Mouse (Mus musculus): ENCODE measurements around the gene Dnase1l3. TPM values are rescaled to one million over a fixed set of nuclear protein-coding genes. Genes with fewer than 3 reads are reported as not detected.

The Dnase1l3 gene
- polyA plus RNA-seq (2016; fragmentation: Nextera tagmentation; extraction: Ambion mirVana), result not detected in 2 replicates

DNA sequence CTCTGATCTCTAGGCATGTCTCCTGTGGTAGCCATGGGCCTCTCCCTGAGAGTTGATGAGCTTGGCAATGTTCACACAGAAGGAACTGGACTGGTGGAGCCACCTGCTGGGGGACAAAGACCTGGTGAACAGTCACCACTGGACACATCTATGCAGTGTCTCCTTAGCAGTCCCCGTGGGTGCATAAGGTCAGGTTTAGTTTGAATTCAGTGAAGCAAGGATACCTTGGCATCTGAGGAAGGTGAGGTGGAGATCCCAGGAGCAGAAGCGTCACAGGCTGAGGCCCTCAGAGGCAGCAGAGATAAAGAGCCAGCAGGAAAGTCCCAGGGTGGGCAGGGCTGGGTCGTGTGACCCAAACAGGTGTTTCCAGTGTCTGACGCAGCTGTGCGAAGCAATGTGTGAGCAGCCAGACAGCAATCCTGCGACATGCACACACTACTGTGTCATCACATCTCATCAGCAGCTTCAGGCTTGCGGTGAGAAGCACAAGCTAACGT, at the start of gene Dnase1l3:
Gene Dnase1l3, minus strand, starts transcription at position 303 of the 497 bp plus-strand sequence.
- Histone ChIP-seq H3K4me1 (0 out of 2 replicates have a peak, but pooled peaks cover 2% of the 10 kb centered on the region), H3K27me3 (peaks cover 11% of the 10 kb centered on the region), H3K9me3 (no peaks in the 10 kb centered on the region), H3K4me3 (replicated peaks) (no peak within 1 kb of the TSS), H3K27ac (no peak within 1 kb of the TSS), H3K36me3 (replicated peaks) (no peaks in the 10 kb centered on the region), H3K4me2 (no peak within 1 kb of the TSS), H3K9ac (no peak within 1 kb of the TSS)
- WGBS, result 76% methylated on average over 8 of the region's 8 CpGs
- ATAC-seq (ENCODE audit: low FRiP score), result no peak

DNA sequence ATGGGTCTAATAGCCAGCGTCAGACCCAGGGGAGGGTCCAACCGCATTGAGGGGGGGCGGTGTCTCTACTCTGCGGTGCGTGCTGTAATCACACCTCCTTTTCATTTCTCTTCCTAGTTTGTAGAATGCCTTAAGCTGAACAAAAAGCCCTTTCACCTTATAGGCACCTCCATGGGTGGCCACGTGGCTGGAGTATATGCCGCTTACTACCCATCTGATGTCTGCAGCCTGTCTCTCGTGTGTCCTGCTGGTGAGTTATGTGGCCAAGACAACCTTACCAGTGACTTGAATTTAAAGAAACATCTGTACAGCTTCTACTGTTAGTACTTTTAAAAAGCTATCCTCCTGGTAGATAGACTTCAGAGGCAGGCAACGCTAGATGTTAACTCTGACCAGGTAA, 48.2 kb upstream of the Dnase1l3 start:
- Histone ChIP-seq H3K9ac (no peak overlapping the region), H3K27me3 (no peaks in the 10 kb centered on the region), H3K4me2 (no peak overlapping the region), H3K27ac (no peak overlapping the region), H3K36me3 (replicated peaks) (peaks cover 20% of the 10 kb centered on the region), H3K4me3 (replicated peaks) (no peak overlapping the region), H3K4me1 (no peaks in the 10 kb centered on the region), H3K9me3 (no peaks in the 10 kb centered on the region)
- no peak for ATAC-seq (ENCODE audit: low FRiP score)
- WGBS, result 92% methylated on average over 9 of the region's 9 CpGs

DNA sequence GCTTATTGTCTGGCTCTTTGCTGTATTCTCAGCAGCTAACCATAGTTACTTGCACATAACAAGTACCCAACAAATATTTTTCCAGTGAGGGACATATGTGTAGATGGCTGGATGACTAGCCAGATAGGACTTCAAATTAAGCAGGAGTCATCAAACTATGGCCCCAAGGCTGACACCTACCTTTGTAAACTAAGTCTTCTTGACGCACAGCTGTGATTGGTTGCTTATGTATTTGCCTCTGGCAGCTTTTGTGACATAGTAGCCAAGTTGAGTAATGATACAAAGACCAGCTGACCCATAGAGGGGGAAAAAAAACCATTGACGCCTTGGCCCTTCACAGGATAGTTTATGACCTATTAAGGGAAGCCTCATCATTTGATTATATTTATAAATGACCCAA, 47.7 kb upstream of the Dnase1l3 start:
- Histone ChIP-seq H3K9me3 (no peaks in the 10 kb centered on the region), H3K4me2 (no peak overlapping the region), H3K27me3 (no peaks in the 10 kb centered on the region), H3K27ac (no peak overlapping the region), H3K4me1 (no peaks in the 10 kb centered on the region), H3K9ac (no peak overlapping the region), H3K4me3 (replicated peaks) (no peak overlapping the region), H3K36me3 (replicated peaks) (peaks cover 15% of the 10 kb centered on the region)
- ATAC-seq (ENCODE audit: low FRiP score), result no peak
- 90% methylated on average over 2 of the region's 2 CpGs for WGBS

DNA sequence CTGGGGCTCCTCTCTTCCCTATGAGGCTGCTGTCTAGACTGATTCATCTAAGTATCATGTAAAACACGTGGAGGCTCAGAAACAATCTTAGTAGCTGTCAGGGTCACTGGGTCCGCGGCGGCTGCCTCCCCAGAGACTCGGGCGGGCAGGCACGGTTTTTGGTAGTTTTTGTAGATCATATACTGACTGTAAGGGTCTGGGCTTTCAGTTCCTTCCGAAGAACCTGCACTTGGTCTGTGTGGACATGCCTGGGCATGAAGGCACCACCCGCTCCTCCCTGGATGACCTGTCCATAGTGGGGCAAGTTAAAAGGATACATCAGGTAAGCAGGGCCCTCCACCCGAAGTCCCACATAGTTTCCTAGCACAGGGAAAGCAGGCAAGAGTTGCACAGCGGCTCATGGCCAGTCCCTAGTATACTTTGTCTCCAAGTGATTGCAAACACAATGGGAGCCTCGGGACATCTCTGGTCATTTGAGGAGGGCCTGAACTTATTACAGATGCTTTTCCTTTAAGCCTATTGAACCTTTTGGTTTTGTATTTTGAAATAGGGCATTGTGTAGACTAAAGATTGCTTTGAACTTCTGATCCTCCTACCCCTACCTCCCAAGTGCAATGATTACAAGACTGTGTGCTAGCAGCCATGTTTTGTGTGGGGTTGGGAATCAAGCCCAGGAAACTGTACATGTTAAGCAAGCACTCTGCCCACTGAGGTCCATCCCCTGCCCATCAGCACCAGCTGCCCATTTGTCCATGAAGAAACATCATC, 46.7 kb upstream of the Dnase1l3 start:
- Histone ChIP-seq H3K9me3 (no peaks in the 10 kb centered on the region), H3K4me1 (no peaks in the 10 kb centered on the region), H3K27me3 (no peaks in the 10 kb centered on the region), H3K4me3 (replicated peaks) (no peak overlapping the region), H3K9ac (no peak overlapping the region), H3K4me2 (no peak overlapping the region), H3K27ac (no peak overlapping the region), H3K36me3 (replicated peaks) (peaks cover 15% of the 10 kb centered on the region)
- WGBS, result 88% methylated on average over 12 of the region's 12 CpGs
- no peak for ATAC-seq (ENCODE audit: low FRiP score)

DNA sequence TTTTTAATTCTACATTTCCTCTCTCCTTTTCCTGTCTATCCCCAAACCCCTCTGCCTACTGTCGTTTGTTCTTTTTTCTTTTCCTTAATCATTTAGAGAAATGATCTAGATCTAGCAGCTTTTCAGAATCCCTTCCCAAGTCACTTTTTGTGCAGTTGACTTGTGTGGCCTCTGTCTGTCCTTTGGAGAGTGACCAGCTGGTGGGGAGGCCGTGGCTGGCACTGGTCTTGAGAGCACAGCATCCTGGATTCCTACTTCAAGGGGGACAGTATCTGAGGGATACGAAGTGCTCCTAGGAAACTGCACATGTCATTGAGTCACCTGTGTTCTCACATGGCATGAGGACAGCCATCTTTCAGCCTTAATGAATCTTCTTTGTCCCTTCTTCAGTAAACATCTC, 45.8 kb upstream of the Dnase1l3 start:
- ATAC-seq (ENCODE audit: low FRiP score), result no peak
- Histone ChIP-seq H3K9me3 (no peaks in the 10 kb centered on the region), H3K9ac (no peak overlapping the region), H3K4me2 (no peak overlapping the region), H3K27ac (no peak overlapping the region), H3K27me3 (no peaks in the 10 kb centered on the region), H3K4me1 (no peaks in the 10 kb centered on the region), H3K36me3 (replicated peaks) (peaks cover 10% of the 10 kb centered on the region; the same call in 1 of the 2 replicates), H3K4me3 (replicated peaks) (no peak overlapping the region)
- 81% methylated on average over 3 of the region's 3 CpGs for WGBS

DNA sequence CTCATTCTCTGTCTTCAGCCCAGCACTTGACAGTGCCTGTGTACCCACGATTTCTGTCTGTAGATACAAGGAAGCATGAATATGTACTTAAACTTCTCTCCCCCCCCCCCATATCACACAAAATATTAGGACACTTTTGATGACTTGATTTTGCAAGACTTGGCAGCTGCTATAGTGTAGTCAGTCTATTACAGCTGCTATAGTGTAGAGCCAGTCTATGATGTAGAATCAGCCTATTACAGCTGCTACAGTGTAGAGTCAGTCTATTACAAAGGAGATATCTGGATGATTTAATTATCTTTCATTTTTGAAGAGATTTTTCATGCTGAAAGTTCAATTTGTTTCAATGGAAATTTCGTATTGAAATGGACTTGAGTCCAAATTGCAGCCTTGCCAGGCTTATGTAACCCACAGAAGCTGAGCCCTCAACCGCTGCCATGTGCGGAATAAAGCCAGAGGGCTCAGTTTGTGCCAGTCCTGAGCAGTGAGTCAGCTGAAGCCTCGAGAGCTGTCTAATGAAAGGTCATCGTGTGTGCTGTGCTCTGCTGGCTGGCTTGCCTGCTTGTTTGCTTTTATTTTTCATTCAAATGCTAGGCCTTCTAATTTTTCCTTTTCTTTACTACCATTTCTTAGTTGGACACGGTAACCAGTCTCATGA, 44.5 kb upstream of the Dnase1l3 start:
- Histone ChIP-seq H3K36me3 (replicated peaks) (peaks cover 8% of the 10 kb centered on the region; the same call in 1 of the 2 replicates), H3K4me1 (no peaks in the 10 kb centered on the region), H3K9me3 (no peaks in the 10 kb centered on the region), H3K4me2 (no peak overlapping the region), H3K9ac (no peak overlapping the region), H3K27ac (no peak overlapping the region), H3K4me3 (replicated peaks) (no peak overlapping the region), H3K27me3 (no peaks in the 10 kb centered on the region)
- ATAC-seq (ENCODE audit: low FRiP score), result no peak
- 86% methylated on average over 7 of the region's 7 CpGs for WGBS

DNA sequence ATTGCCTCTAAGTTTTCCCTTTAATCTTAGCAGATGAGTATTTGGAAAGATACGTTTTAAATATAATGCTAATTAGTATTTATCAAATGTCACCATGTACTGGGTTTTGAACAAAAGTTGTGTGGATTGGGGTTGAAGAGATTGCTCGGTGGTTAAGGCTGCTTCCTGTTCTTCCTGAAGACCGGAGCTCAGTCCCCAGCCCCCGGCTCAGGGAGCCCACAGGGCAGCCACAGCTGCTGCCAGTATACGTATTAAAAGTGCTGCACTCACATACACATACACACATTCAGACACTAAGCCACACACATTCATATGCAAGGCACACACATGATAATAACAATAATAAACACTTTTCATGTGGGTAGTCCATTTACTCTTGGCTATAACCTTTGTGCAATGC, 43.8 kb upstream of the Dnase1l3 start:
- WGBS, result 88% methylated on average over 5 of the region's 5 CpGs
- ATAC-seq (ENCODE audit: low FRiP score), result no peak
- peaks cover 5% of the 10 kb centered on the region; the same call in 1 of the 2 replicates for H3K36me3 ChIP-seq (replicated peaks)
- H3K9ac ChIP-seq, result no peak overlapping the region
- H3K4me2 ChIP-seq, result no peak overlapping the region
- no peaks in the 10 kb centered on the region for H3K4me1 ChIP-seq
- H3K27me3 ChIP-seq, result no peaks in the 10 kb centered on the region
- no peaks in the 10 kb centered on the region for H3K9me3 ChIP-seq
- no peak overlapping the region for H3K27ac ChIP-seq
- H3K4me3 ChIP-seq (replicated peaks), result no peak overlapping the region

DNA sequence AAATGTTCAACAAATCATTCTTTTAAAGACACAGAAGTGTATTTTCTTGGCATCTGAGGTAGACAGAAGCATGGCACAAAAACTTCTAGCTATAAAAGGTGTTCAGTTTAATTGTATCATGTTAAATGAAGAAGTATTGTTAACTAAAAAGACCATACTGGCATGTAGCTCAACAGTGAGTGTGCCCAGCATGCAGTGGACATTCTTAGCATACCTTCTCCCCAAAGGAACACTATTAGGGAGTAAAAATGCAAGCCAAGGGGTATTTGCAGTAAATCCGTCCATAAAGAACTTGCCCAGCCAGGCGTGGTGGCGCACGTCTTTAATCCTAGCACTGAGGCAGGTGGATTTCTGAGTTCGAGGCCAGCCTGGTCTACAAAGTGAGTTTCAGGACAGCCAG, 42.0 kb upstream of the Dnase1l3 start:
- Histone ChIP-seq H3K27me3 (no peaks in the 10 kb centered on the region), H3K9me3 (no peaks in the 10 kb centered on the region), H3K4me2 (no peak overlapping the region), H3K27ac (no peak overlapping the region), H3K9ac (no peak overlapping the region), H3K4me1 (peaks cover 9% of the 10 kb centered on the region), H3K4me3 (replicated peaks) (no peak overlapping the region), H3K36me3 (replicated peaks) (no peaks in the 10 kb centered on the region)
- 67% methylated on average over 5 of the region's 5 CpGs for WGBS
- no peak for ATAC-seq (ENCODE audit: low FRiP score)

DNA sequence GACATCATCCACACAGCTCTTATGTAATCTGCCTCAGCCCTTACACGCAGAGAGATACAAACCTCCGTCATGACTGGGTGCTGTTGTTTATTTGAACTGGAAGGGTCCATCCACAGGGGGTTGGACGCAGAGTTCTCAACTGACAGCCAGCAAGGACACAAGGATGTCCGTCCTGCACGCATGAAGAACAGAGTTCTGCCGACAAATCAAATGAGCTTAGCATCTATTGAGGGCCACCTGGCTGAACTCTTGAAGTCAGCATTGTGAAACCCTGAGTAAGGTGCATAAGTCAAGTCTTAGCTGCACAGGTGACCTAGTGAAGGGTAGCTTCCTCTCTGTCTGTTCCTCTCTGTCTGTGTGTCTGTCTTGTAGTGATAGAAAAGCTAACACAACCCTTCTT, 41.6 kb upstream of the Dnase1l3 start:
- Histone ChIP-seq H3K36me3 (replicated peaks) (no peaks in the 10 kb centered on the region), H3K9me3 (no peaks in the 10 kb centered on the region), H3K4me1 (peaks cover 9% of the 10 kb centered on the region), H3K4me2 (no peak overlapping the region), H3K27ac (no peak overlapping the region), H3K9ac (no peak overlapping the region), H3K27me3 (no peaks in the 10 kb centered on the region), H3K4me3 (replicated peaks) (no peak overlapping the region)
- ATAC-seq (ENCODE audit: low FRiP score), result no peak
- WGBS, result 92% methylated on average over 6 of the region's 6 CpGs

DNA sequence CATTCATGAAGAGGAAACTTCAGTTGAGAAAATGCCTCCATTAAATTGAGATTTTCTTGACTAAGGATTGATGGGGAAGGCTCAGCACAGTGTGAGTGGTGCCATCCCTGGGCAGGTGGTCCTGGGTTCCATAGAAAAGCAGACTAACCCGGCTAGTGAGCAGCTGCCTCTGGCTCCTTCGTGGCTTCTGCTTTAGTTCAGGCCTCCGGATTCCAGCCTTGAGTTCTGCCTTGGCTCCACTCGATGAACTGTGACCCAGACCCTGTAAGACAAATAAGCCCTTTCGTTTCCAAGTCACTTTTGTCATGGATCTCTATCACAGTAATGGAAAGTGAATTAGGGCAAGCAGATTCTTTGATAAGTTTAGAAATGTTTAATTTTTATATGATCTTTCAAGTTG, 40.2 kb upstream of the Dnase1l3 start:
- Histone ChIP-seq H3K9ac (no peak overlapping the region), H3K4me3 (replicated peaks) (no peak overlapping the region), H3K9me3 (no peaks in the 10 kb centered on the region), H3K27me3 (no peaks in the 10 kb centered on the region), H3K4me2 (no peak overlapping the region), H3K36me3 (replicated peaks) (no peaks in the 10 kb centered on the region), H3K4me1 (peaks cover 11% of the 10 kb centered on the region), H3K27ac (no peak overlapping the region)
- WGBS, result 75% methylated on average over 5 of the region's 5 CpGs
- ATAC-seq (ENCODE audit: low FRiP score), result no peak

DNA sequence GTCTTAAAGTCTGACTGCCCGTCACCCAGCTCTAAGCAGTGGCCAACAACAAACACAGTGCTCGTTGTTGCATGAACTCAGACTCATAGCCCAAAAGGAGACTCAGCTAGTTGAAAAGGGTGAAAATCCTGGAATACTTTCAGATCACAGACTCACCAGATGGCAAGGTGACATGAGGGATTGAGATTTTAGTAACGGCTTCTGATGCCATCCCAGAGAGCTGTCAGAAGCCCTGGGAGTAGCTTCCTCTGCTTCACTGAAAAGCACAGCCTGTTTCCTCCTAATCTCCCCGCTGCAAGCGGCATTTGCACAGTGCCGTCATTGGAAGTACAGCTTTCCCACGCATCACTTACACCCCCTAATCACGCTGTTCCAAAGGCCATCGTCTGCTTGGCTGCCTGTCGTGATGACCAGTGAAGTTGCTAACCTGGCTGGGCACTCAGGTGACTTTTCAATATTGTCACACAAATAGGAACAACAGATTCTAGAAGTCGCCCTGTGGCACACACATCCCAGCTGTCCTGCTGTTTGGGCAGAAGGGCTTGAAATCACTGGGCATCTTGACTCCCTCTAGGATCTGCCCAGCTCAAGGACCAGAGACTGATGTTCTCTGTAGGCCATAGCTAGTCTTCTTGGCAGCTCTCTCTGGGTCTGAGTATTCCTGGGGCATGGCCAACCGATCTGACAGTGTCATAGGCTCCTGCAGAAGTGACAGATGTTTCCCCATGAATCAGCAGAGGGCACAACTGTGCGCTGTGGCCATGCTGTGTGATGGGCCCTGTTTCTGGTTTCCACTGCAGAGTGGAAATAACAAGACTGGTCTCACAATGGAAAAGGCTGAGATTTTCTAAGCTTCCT, 37.9 kb upstream of the Dnase1l3 start:
- Histone ChIP-seq H3K4me2 (no peak overlapping the region), H3K4me3 (replicated peaks) (no peak overlapping the region), H3K9ac (no peak overlapping the region), H3K36me3 (replicated peaks) (no peaks in the 10 kb centered on the region), H3K27ac (no peak overlapping the region), H3K4me1 (peaks cover 11% of the 10 kb centered on the region), H3K9me3 (no peaks in the 10 kb centered on the region), H3K27me3 (no peaks in the 10 kb centered on the region)
- no peak for ATAC-seq (ENCODE audit: low FRiP score)
- 52% methylated on average over 13 of the region's 13 CpGs for WGBS

DNA sequence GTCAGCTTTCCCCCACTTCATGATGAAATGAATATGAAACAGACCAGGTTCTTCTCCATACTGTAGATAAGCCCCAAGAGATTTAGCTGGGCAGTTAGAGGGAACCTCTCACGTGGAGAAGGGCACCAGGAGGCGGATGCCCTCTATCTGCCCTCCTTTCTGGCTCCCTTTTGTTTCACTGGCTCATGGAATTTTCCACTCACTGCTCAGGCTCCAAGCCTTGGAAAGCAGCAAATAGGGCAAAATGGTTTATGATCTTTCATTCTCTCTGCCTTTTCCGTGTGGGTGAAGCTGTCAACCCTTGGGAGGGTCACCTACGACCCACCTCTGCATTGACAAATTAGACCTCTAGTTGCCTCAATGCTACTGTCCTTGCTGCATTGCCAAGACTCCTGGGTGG, 36.2 kb upstream of the Dnase1l3 start:
- Histone ChIP-seq H3K27ac (no peak overlapping the region), H3K36me3 (replicated peaks) (no peaks in the 10 kb centered on the region), H3K4me2 (no peak overlapping the region), H3K9ac (no peak overlapping the region), H3K4me3 (replicated peaks) (no peak overlapping the region), H3K9me3 (no peaks in the 10 kb centered on the region), H3K27me3 (no peaks in the 10 kb centered on the region), H3K4me1 (peaks cover 11% of the 10 kb centered on the region)
- no peak for ATAC-seq (ENCODE audit: low FRiP score)
- whole genome bisulfite sequencing, result 48% methylated on average over 4 of the region's 4 CpGs
